ENCODE assay signal across 22 mouse cellular contexts in the genomic region with DNA sequence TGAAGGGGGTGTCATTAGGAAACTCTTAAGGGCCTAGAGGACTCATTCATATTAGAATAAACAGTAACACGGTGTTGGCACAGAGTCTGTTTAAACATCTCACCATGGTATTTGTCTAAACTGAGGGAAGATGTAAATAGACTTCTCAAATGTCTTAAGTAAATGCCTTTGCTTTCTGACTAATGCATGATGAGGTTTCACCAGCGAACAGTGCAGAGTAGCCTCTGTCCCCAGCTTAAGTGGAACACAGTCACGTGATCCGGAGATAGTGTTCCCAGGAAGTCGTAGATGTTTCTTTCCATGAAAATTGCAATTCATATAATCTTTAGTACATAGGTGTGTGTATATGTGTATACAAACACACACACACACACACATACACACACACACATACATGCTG. TPM values are rescaled to one million over a fixed set of nuclear protein-coding genes. Genes with fewer than 3 reads are reported as not detected.
"Had no signal": no experiment of that assay in that cellular context is flagged by ENCODE, and none has a peak within 500 bp of the region (broad histone marks: within the 10 kb centered on the region; RNA-seq: fewer than 3 reads in every experiment).

No protein-coding gene starts in this region.

- H3K36me3 ChIP-seq: liver, embryonic 13.5 days; midbrain, embryonic 12.5 days; midbrain, embryonic 15.5 days; neural tube, embryonic 13.5 days had no signal

- ATAC-seq: hindbrain, postnatal 0 days; inflammation-experienced regulatory T-cells, adult 6 months; midbrain, embryonic 15.5 days had no signal

- H3K4me3 ChIP-seq: liver, embryonic 13.5 days; midbrain, embryonic 12.5 days; midbrain, embryonic 15.5 days; neural tube, embryonic 13.5 days had no signal

- DNase-seq: kidney, adult 11 months; kidney, adult 8-10 months; kidney, postnatal 14 days; kidney, postnatal 4 days; liver, embryonic 13.5 days; thymus, adult 18-20 months; thymus, postnatal 36 days had no signal

- H3K4me2 ChIP-seq: liver, embryonic 13.5 days; midbrain, embryonic 12.5 days; midbrain, embryonic 15.5 days; neural tube, embryonic 13.5 days had no signal

- H3K9ac ChIP-seq: liver, embryonic 13.5 days; midbrain, embryonic 12.5 days; midbrain, embryonic 15.5 days; neural tube, embryonic 13.5 days had no signal

- H3K4me1 ChIP-seq: liver, embryonic 13.5 days; midbrain, embryonic 12.5 days; midbrain, embryonic 15.5 days; neural tube, embryonic 13.5 days had no signal

- H3K27ac ChIP-seq: hindbrain, postnatal 0 days; liver, embryonic 13.5 days; macrophage; midbrain, embryonic 12.5 days; midbrain, embryonic 15.5 days; neural tube, embryonic 13.5 days had no signal

- H3K9me3 ChIP-seq: liver, embryonic 13.5 days; midbrain, embryonic 12.5 days; midbrain, embryonic 15.5 days; neural tube, embryonic 13.5 days had no signal

- H3K27me3 ChIP-seq: liver, embryonic 13.5 days; midbrain, embryonic 12.5 days; midbrain, embryonic 15.5 days; neural tube, embryonic 13.5 days had no signal

RNA-seq across cellular contexts. Expression of gene Gm17728, which starts 34.5 kb away (rescaled TPM):
- polyA plus RNA-seq: hindbrain, postnatal 0 days; kidney, embryonic 16.5 days; limb, embryonic 11.5 days; limb, embryonic 14.5 days; liver, adult 2 months; liver, embryonic 13.5 days; liver, embryonic 16.5 days; macrophage; midbrain, embryonic 12.5 days; midbrain, embryonic 15.5 days; neural tube, embryonic 13.5 days; small intestine, adult 2 months; spleen, adult 2 months; testis, adult 2 months; urinary bladder, adult 2 months had no signal
